Mouse (Mus musculus) layer of hippocampus, adult 9-10 months (tissue): ENCODE data around the gene Chaf1a.
"Not testable (repeated sequence)": the region's sequence is repeated elsewhere in the genome, so short reads cannot be mapped to it uniquely, and the experiment has no call there.

Experiments
- DNase-seq: peaks from one replicate; pipeline ENCODE4 v3.0.0; 2022; ENCODE audit warnings: low spot score

Chaf1a gene

DNA sequence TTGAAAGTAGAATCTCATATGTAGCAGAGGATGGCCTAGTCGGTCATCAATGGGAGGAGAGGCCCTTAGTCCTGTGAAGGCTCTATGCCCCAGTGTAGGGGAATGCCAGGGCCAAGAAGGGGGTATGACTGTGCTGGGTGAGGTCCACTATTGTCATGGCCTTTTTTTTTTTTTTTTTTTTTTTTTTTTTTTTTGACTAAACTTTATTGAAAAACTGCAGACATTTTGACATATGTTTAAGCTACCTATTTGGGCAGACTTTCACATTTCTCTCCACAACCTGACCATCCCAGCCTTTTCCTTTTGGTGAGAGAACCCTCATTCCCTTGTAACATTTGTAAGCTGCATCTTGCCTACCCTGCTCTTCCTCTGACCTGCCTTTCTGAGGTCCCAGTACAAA is 52.1 kb downstream of the Chaf1a start:
- no peak for DNase-seq

DNA sequence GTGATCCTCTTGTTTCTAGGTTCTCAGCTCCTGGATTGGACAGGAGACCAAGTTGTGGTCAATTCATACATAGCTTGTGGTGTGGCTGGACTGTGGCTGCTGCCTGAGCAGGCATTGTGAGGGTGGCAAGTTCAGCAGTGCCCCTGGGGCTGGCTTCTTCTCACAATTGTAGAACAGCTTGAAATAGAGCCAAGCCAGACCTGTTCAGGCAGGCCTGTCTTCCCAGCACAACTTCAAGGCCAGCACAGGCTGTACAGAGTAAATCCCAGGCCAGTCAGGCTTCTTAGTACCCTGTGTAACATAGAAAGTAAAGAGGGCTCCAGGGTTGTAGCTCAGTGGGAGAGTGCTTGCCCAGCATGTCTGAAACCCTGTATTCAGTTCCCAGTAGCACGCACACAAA is 52.6 kb downstream of the Chaf1a start:
- no peak for DNase-seq

DNA sequence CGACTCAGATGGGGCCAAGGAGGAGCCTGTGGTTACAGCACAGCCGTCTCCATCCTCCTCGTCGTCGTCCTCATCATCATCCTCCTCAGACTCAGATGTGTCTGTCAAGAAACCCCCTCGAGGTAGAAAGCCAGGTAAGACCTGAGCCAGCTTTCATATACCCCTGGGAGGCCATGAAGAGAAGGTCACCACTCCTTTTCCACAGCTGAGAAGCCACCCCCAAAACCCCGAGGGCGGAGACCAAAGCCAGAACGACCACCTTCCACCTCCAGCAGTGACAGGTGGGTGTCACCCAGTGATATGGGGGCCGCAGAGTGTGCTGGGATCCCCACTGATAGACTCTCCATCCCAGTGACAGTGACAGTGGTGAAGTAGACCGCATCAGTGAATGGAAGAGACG is 56.6 kb downstream of the Chaf1a start:
- no peak for DNase-seq

DNA sequence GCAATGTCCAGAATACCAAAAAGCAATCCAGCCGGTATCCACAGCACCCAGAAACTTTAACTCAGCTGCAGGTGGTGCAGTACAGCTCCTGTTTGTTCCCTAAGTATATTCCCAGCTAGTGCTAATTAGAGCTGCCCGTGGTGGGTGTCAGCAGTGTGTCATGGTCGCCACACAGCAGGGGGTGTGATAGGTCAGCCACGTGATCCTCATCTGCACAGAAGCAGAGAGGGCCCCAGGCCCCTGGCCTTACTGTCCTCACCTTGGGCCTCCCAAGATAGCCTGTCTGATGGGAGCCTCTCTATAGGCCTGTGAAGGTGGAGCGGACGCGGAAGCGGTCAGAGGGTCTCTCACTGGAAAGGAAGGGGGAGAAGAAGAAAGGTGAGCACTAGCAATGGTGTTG is 57.9 kb downstream of the Chaf1a start:
- no peak for DNase-seq

DNA sequence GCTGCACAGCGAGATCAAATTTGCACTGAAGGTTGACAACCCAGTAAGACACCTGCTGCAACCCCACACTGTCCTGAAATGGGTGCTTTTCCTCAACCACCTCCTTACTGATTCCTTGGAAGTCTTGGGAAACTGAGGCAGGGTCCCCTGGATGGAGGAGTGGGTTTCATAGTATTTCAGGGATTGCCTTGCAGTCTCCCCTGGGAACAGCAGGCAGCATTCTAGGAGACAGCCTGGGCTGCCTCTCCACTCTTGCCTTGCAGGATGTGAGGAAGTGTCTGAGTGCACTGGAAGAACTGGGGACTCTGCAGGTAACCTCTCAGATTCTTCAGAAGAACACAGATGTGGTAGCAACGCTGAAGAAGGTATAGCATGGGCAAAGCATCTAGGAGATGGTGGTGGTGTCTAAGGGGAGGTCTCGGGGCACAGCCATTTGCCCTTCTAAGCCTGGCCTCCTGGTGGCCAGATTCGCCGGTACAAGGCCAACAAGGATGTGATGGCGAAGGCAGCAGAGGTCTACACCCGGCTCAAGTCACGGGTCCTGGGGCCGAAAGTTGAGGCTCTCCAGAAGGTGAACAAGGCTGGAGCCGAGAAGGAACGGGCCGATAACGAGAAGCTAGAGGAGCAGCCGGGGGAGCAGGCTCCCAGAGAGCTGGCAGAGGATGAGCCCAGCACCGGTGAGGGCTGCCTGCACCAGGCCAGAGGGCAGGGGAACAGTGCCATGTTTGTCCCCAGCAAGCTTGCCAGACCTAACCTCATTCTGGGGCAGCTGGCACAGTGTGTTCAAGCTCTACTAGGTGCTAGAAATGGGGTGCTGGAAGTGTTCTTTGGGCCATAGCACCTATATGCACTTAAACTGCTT is 58.7 kb downstream of the Chaf1a start:
- DNase-seq, result no peak

DNA sequence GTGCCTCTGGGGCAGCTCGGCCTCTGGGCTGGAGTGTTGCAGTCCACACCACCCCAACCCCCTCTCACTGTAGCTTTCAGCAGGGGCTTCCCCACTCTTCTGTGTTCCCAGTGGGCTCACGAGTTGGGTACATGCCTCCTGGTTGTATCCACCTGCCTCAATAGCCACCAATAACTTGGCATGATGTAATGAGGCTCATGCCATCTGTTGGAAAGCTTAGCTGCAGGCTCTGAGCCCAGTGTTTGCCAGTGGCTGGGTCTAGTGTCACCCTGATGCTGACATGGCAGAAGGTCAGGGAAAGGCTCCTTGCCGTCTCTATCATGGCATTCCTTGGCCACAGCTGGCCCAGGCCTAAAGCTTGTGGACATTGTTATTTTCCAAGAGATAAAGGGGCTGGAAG is 60.6 kb downstream of the Chaf1a start:
- no peak for DNase-seq

DNA sequence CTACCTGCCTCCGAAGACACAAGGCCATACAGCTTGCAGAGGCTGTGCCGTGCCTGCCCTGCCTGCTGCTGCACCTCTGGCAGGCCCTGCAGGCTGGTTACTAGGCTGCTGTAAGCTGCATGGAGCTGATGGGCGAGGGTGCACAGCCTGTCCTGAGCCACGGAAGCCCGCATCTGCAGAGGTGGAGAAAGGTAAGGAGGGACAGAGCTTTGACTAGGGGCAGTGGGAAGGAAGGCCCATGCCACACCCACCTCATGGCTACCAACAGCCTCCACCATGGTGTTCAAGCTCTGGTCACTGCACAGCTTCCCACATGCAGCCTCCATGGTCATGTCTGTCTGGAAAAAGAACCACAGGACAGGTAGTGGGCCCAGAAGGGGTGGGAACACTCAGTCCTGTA is 61.9 kb downstream of the Chaf1a start:
- no peak for DNase-seq

DNA sequence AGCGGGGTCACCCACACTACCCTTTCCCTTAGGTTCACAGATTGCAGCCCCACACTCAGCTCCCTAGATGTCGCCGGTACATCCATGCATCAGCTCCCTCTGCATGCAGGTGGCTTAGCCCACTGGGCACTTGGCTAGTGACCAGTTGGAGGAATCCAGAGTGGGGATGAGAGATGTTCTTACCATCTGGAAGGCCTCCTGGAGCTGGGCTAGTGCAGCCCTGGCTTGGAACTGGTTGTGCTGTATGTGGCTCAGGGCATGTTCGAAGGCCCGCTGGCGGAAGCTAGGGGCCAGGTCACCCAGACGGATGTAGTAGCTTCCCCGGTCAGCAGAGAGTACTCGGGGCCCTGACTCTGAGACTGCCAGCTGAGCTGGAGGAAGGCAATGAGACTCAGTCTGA is 62.7 kb downstream of the Chaf1a start:
- DNase-seq, result no peak

DNA sequence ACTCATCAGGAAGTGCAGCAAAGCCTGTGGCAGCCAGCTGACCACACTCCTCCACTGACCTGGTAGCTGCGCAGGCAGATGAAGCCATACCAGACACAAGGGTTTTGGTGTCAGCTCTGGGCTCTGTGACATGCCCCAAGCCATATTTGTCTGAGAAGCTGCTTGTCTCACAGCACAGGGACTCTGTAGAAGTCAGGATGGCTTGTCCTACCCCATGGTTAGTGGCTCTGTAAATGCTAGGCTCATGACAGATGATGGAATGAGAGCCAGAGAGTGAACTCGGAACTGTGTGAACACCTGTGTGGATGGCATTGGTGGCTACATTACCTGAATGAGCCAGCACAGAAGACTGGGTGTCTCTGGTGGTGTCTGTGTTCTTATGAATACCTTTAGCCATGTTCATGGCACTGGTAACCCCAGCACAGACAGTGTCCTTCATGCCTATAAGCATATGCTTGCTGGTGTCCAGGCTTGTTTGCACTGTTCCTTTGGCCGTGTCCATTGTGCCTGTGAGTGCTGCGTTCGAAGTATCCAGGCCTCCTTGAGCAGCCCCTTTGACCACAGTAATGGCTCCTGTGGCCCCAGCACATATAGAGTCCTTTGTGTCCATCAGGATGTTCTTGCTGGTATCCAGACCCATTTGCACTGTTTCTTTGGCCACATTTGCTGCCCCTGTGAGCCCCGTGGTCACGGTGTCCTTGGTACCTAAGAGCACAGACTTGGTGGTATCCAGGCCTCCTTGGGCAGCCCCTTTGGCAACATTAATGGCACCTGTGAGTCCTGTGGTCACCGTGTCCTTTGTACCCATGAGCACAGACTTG is 63.4 kb downstream of the Chaf1a start:
- no peak for DNase-seq

DNA sequence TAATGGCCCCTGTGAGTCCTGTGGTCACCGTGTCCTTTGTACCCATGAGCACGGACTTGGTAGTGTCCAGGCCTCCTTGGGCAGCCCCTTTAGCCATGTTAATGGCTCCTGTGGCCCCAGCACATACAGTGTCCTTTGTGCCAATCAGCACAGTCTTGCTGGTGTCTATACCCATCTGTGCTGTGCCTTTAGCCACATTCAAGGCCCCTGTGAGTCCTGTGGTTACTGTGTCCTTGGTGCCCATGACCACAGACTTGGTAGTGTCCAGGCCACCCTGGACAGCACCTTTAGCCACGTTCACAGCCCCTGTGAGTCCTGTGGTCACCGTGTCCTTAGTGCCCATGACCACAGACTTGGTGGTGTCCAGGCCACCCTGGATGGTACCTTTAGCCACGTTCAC is 64.6 kb downstream of the Chaf1a start:
- not testable (repeated sequence) for DNase-seq

DNA sequence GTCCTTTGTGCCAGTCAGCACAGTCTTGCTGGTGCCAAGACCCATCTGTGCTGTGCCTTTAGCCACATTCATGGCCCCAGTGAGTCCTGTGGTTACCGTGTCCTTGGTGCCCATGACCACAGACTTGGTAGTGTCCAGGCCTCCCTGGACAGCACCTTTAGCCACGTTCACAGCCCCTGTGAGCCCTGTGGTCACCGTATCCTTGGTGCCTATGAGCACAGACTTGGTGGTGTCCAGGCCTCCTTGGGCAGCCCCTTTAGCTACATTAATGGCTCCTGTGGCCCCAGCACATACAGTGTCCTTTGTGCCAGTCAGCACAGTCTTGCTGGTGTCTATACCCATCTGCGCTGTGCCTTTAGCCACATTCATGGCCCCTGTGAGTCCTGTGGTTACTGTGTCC is 66.2 kb downstream of the Chaf1a start:
- not testable (repeated sequence) for DNase-seq

DNA sequence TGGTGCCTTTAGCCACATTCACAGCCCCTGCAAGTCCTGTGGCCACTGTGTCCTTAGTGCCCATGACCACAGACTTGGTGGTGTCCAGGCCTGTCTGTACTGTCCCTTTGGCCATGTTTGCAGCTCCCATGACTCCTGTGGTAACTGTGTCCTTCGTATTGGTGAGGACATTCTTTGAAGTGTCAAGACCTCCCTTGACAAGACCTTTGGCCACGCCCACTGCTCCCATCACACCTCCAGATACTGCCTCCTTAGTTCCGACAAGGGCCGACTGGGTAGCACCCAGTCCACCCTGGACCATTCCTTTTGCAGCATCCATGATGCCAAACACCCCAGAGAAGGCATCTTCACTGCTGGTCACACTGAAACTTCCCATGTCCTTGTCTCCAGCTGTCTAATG is 66.7 kb downstream of the Chaf1a start:
- DNase-seq, result no peak

DNA sequence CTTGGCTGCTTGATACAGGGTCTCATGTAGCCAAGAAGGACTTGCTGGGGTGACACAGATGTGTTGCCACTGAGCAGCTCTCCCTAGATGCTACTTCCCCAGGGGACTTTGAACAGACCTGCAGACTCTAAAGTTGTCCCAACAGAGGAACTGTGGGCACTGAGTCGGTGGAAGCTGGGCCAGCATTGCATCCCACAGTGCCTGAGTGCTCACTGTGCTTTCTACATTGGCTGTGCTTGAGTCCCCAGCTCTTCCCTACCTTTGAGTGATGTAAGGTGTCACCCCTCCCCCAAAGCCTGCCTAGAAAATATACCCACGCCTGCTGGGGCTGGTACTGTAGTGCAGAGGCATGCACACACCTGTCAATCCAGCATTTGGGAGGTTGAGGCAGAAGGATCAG is 67.5 kb downstream of the Chaf1a start:
- DNase-seq, result no peak

DNA sequence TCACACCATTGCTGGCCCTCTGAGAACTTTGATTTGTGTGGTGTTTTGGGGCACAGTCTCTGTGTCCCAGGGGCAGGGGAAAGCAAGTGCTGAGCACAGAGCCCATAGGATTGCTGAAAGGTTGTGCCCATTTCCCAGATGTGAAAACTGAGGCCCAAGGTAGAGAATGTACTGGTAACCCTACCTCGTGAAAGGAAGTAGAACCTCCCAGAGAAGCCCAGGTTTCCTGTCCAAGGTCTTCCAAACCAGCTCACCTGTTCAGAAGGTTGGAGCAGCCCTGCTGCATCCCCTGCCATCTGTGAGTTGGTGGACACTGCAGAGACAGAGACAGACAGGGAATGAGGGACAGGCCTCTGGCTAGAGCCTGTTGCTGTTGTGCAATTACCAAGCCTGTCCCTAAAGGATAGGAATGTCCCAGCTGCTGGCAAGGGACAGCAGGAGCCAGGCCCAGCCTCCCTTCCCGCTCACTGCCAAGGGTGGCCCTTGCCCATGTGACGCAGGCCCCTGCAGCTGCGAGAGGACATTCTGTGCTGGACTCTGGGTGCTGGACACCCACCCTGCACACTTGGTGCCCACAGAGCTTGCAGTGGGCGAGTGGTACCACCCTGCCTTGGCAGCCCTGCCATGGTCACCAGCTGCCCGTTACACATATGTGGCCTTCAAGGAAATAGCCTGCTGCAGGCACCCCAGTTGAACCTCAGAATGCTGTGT is 68.2 kb downstream of the Chaf1a start:
- DNase-seq, result no peak

DNA sequence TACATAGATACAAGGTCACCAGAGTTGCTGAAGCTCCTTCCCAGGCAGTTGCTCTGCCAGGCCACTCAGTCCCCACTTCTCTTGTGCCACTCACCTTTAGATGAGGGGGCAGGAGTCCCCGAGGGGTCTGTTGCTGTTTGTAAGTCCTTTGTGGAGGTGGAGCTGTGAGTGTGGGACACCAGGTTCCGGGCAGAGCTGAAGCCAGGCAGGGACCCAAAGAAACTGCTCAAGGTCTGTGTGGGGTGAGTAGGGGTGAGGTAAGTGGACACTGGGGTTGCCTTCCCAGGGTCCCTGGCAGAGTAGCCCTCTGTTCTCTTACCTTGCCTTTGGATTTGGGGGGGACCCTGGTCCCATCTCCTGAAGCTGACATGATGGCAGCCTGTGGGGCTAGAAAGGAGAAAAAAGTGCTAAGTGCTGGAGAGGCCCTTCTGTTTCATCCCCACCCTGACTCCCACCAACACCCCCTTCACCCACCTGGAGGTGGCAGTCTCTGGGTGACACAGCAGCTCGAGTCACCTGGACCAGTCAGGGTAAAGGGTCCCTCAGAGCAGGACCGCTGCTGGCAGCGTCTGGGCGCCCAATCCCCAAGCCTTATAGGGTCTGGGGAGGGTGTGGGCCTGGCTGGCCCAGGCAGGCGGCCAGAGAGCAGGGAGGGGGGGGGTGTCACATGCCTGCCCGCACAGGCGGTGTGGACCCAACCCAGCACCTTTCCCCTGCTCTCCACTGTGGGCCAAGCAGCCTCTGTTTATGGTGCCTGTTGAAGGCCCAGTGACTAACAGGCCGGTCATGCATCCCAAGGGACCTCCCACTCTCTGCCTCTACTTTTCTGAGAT is 69.2 kb downstream of the Chaf1a start, which contains the start of gene Plin4:
Plin4 (minus strand) TSS at position 585 of the 833 bp plus-strand sequence.
- no peak for DNase-seq

DNA sequence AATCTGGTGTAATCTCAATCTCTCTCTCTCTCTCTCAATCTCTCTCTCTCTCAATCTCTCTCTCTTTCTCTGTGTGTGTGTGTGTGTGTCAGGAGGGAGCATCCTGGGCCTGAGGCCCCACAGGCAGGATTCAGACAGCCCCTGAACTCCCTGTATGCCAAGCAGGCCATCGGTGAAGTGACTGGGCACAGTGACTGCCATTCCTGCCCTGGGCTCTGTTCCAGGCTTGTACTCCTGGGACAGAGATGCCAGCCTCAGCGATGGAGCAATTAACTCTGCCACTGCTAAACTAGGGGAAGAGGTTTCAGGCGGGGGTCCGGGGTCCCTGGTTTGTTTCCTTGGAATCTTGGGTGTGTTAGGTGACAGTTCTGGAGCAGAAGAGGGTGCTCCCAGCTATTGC is 70.3 kb downstream of the Chaf1a start:
- no peak for DNase-seq

DNA sequence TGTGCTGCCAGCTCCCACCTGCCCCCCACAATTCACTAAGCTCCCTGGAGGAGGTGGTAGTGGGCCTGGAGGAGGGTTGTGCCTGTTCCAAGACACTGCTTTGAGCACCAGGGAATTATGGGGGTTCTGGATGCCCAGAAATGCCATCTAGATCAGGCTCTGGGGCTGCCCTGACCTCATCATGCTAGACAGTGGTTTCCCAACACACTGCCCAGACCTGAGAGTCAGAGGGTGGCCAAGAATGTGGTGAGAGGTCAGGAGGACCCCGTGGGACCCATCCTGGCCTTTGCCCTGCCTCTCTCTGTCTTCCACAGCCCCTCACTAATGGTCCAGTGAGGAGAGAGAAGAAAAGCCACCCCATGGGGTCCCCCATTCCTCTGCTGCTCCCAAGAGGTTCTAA is 70.8 kb downstream of the Chaf1a start:
- no peak for DNase-seq

DNA sequence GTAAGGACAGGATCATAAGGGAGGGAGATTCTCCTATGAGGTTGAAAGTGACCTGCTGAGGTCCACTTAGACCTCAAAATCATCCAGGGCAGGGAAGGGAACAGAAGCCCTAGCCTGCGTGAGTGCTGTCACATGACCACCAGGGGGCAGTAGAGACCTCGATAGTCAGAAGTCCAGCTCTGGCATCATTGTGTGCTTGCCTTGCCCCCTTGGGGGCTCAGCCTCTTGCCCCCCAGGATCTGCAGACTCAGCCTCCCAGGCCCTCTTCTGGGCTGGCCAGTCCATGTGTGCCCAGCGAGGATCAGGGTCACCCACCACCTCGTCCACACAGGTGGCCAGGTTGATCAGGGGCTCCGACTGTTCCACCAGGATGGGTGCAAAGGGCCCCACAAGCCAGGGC is 71.6 kb downstream of the Chaf1a start:
- no peak for DNase-seq

DNA sequence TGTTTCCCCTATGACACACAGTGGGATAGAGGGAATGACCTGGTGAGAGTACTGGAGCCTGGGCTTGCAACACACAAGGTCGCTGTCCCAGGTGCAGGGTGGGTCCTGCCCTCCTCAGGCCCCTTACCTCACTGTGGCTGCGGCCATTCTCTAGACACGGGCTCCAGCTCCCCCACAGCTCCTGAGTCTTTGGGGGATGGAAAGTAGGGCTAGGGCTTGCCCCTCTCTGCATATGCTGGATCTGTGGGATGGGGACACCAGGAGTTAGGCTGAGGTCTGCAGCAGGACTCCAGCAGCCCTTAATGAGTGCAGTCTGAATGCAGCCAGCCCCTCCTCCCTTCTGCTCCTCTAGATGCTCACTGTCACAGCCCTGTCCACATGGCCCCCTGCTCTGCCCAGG is 72.5 kb downstream of the Chaf1a start:
- no peak for DNase-seq

DNA sequence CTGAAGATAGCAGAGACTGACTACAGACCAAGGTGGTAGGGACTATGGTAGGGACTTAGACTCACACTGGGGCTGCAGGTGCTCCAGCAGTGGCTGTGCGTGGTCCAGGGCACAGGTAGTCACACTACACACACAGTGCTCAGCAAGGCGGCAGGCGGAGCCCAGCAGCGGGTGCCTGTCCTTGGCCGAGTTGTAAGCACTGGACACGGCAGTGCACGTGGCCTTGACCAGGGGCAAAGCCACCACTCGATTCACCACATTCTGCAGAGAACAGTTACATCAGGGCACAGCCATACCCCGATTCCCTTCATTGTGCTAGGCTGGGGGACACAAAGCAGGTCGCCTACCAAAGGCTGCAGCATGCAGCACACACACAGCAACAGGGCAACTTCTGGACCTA is 76.0 kb downstream of the Chaf1a start:
- no peak for DNase-seq

DNA sequence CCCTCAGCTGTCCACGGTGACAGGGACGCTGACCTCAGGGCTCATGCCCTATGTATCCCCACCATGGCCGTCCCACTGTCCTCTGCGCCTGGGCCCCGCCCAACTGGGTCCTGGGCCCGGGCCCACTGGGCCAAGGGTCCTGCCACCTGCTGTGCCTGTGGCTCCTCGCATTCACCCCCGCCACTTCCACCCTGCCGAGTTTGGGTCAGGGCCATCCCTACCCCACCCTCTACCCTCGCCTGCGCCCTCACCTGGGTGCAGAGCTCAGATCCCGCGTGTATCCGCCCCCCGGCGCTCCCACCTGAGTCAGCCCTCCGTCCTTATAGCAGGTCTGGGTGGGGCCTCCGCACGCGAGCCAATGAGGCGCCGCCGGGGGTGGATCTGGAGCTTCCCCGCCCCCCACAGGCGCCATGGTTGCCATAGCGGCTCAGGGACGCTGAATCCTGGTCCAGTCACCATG is 77.0 kb downstream of the Chaf1a start, which contains the start of gene Plin5:
Plin5 (minus strand) TSS at position 346 of the 460 bp plus-strand sequence.
- no peak for DNase-seq

DNA sequence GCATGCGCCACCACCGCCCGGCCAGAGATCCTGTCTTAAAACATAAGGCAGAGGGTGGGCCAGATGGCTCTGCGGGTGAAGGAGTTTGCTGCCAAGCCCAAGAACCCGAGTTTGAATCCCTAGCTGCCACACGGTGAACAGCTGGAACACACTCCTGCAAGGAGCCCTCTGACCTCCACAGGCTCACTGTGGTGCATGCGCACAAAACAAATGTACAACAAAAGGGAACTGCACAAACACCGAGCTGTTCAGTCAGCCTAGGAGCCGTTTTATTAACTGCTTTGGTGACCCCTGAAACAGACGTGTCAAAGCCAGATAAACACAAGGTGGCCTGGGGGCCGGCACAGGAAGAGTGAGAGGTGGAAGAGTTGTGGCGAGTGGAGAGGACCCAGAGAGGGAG is 79.2 kb downstream of the Chaf1a start:
- DNase-seq, result no peak
